26 mouse cellular contexts compared by ENCODE assay signal in genomic region chr9:37863325-37863724, GRCm38 (mm10). TPM values are rescaled to one million over a fixed set of nuclear protein-coding genes. Genes with fewer than 3 reads are reported as not detected.
"Had no signal": no experiment of that assay in that cellular context is flagged by ENCODE, and none has a peak within 500 bp of the region (broad histone marks: within the 10 kb centered on the region; RNA-seq: fewer than 3 reads in every experiment).

No protein-coding gene starts in this region.

- H3K4me1 ChIP-seq: limb, embryonic 10.5 days; limb, embryonic 13.5 days; liver, embryonic 12.5 days; liver, embryonic 15.5 days; lung, embryonic 15.5 days; megakaryocyte, embryonic 14.5 days; midbrain, embryonic 13.5 days; neural tube, embryonic 13.5 days had no signal

- DNase-seq: kidney, adult 18-20 months; kidney, adult 9 months; kidney, postnatal 25 days; layer of hippocampus, postnatal 36 days; liver; lung, adult 18-20 months; lung, postnatal 10 days; lung, postnatal 36 days; right cerebral cortex, postnatal 25 days; thymus, adult 2 months; thymus, postnatal 25 days had no signal

- H3K27ac ChIP-seq: limb, embryonic 10.5 days; limb, embryonic 13.5 days; liver, embryonic 12.5 days; liver, embryonic 15.5 days; lung, embryonic 15.5 days; midbrain, embryonic 10.5 days; midbrain, embryonic 13.5 days; neural tube, embryonic 13.5 days had no signal

- H3K4me3 ChIP-seq: limb, embryonic 10.5 days; limb, embryonic 13.5 days; liver, embryonic 12.5 days; liver, embryonic 15.5 days; lung, embryonic 15.5 days; megakaryocyte, embryonic 14.5 days; midbrain, embryonic 10.5 days; midbrain, embryonic 13.5 days; myocyte; neural tube, embryonic 13.5 days had no signal

RNA-seq across cellular contexts. Expression of gene Olfr877, which starts 9.3 kb away (rescaled TPM):
- polyA plus RNA-seq: kidney, embryonic 16.5 days; limb, embryonic 10.5 days; limb, embryonic 13.5 days; liver, embryonic 12.5 days; liver, embryonic 15.5 days; lung, embryonic 15.5 days; midbrain, embryonic 10.5 days; midbrain, embryonic 13.5 days; midbrain, embryonic 16.5 days; myocyte; neural tube, embryonic 13.5 days; small intestine, adult 2 months; spleen, adult 2 months; stomach, embryonic 16.5 days; thymus, adult 2 months had no signal

RNA-seq across cellular contexts. Expression of gene Olfr145, which starts 33.2 kb away (rescaled TPM):
- polyA plus RNA-seq: kidney, embryonic 16.5 days; limb, embryonic 10.5 days; limb, embryonic 13.5 days; liver, embryonic 12.5 days; liver, embryonic 15.5 days; lung, embryonic 15.5 days; midbrain, embryonic 10.5 days; midbrain, embryonic 13.5 days; midbrain, embryonic 16.5 days; myocyte; neural tube, embryonic 13.5 days; small intestine, adult 2 months; spleen, adult 2 months; stomach, embryonic 16.5 days; thymus, adult 2 months had no signal

RNA-seq across cellular contexts. Expression of gene Olfr878, which starts 54.3 kb away (rescaled TPM):
- polyA plus RNA-seq: kidney, embryonic 16.5 days; limb, embryonic 10.5 days; limb, embryonic 13.5 days; liver, embryonic 12.5 days; liver, embryonic 15.5 days; lung, embryonic 15.5 days; midbrain, embryonic 10.5 days; midbrain, embryonic 13.5 days; midbrain, embryonic 16.5 days; myocyte; neural tube, embryonic 13.5 days; small intestine, adult 2 months; spleen, adult 2 months; stomach, embryonic 16.5 days; thymus, adult 2 months had no signal
